Mouse (Mus musculus): ENCODE results near the gene Tmem150a. TPM values are rescaled to one million over a fixed set of nuclear protein-coding genes. Genes with fewer than 3 reads are reported as not detected.

Tmem150a gene
- polyA plus RNA-seq, 1 experiment from 2014 or later, result 43.9 TPM

DNA sequence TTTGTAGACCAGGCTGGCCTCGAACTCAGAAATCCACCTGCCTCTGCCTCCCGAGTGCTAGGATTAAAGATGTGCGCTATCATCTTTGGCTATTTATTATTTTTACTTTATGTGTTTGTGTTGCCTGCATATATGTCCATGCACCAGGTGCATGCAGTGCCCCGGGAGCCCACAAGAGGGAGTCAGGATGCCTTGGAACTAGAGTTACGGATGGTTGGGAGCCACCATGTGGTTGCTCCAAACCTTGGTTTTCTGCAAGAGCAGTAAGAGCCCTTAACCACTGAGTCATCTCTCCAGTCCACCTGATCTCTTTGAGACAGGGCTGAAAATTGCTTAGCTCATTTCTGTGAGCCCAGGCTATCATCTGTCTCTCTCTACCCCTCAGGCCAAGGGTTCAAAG lies 51.9 kb downstream of the Tmem150a start:
- no peak overlapping the region for H3K27ac ChIP-seq (ENCODE audit: low read length)
- no peaks in the 10 kb centered on the region for H3K9me3 ChIP-seq (ENCODE audit: low read length)
- peak; percentile 85 for ATAC-seq (ENCODE audit: low FRiP score, low TSS enrichment)
- WGBS, result 7% methylated on average over 5 of the region's 5 CpGs
- no peaks in the 10 kb centered on the region for H3K4me1 ChIP-seq (ENCODE audit: insufficient read depth, low read length)
- no peaks in the 10 kb centered on the region for H3K27me3 ChIP-seq (ENCODE audit: insufficient read depth, low read length)
- no peak overlapping the region for H3K4me3 ChIP-seq (ENCODE audit: low read length)
- no peak overlapping the region for H3K4me2 ChIP-seq (replicated peaks; ENCODE audit: low read depth, low read length)
- no peaks in the 10 kb centered on the region for H3K36me3 ChIP-seq (ENCODE audit: insufficient read depth, low read length)
- no peak overlapping the region for H3K9ac ChIP-seq (replicated peaks; ENCODE audit: low read length)

Other genes starting within 250 kb of the Tmem150a start
- 24.2 and 25.3 TPM in 2 replicates for gene Atoh8, start 119.9 kb upstream of the Tmem150a start, polyA plus RNA-seq (2015; fragmentation: Nextera tagmentation; extraction: Ambion mirVana)
- gene Sftpb, start 50.8 kb upstream of the Tmem150a start, polyA plus RNA-seq (2015; fragmentation: Nextera tagmentation; extraction: Ambion mirVana), result 5.4 TPM in 1 of 2 replicates, not detected in the other
- 43.5 and 47.5 TPM in 2 replicates for gene Usp39, start 10.3 kb upstream of the Tmem150a start, polyA plus RNA-seq (2015; fragmentation: Nextera tagmentation; extraction: Ambion mirVana)
- 28.3 and 31.0 TPM in 2 replicates for gene 0610030E20Rik, start 8.1 kb upstream of the Tmem150a start, polyA plus RNA-seq (2015; fragmentation: Nextera tagmentation; extraction: Ambion mirVana)
- 153 and 164 TPM in 2 replicates for gene Rnf181, start 11.5 kb downstream of the Tmem150a start, polyA plus RNA-seq (2015; fragmentation: Nextera tagmentation; extraction: Ambion mirVana)
- 35.7 and 42.5 TPM in 2 replicates for gene Vamp5, start 25.0 kb downstream of the Tmem150a start, polyA plus RNA-seq (2015; fragmentation: Nextera tagmentation; extraction: Ambion mirVana)
- gene Vamp8, start 35.3 kb downstream of the Tmem150a start, polyA plus RNA-seq (2015; fragmentation: Nextera tagmentation; extraction: Ambion mirVana), result 154 and 180 TPM in 2 replicates
- 31.4 and 35.6 TPM in 2 replicates for gene Ggcx, start 58.9 kb downstream of the Tmem150a start, polyA plus RNA-seq (2015; fragmentation: Nextera tagmentation; extraction: Ambion mirVana)
- gene Mat2a, start 84.1 kb downstream of the Tmem150a start, polyA plus RNA-seq (2015; fragmentation: Nextera tagmentation; extraction: Ambion mirVana), result 456 and 460 TPM in 2 replicates
- gene Sh2d6, start 166.3 kb downstream of the Tmem150a start, polyA plus RNA-seq (2015; fragmentation: Nextera tagmentation; extraction: Ambion mirVana), result 0.17 TPM in 1 of 2 replicates, not detected in the other
- 83.1 and 94.3 TPM in 2 replicates for gene Capg, start 188.9 kb downstream of the Tmem150a start, polyA plus RNA-seq (2015; fragmentation: Nextera tagmentation; extraction: Ambion mirVana)
- 18.9 and 19.5 TPM in 2 replicates for gene Elmod3, start 243.0 kb downstream of the Tmem150a start, polyA plus RNA-seq (2015; fragmentation: Nextera tagmentation; extraction: Ambion mirVana)
- gene Retsat, start 243.0 kb downstream of the Tmem150a start, polyA plus RNA-seq (2015; fragmentation: Nextera tagmentation; extraction: Ambion mirVana), result 33.8 and 36.0 TPM in 2 replicates